Mouse (Mus musculus): ENCODE data around the gene Mta1. TPM values are rescaled to one million over a fixed set of nuclear protein-coding genes. Genes with fewer than 3 reads are reported as not detected.

Gene Mta1
- polyA plus RNA-seq, 1 experiment from 2014 or later = 16.3 TPM

GRCm38 (mm10) chr12:113176960-113177725 is 79.1 kb downstream of the Mta1 start:
- no peaks in the 10 kb centered on the region for H3K27me3 ChIP-seq
- no peaks in the 10 kb centered on the region for H3K9me3 ChIP-seq
- no peak overlapping the region for H3K4me2 ChIP-seq
- H3K9ac ChIP-seq = no peak overlapping the region
- H3K4me1 ChIP-seq (replicated peaks) = no peaks in the 10 kb centered on the region
- H3K36me3 ChIP-seq = no peaks in the 10 kb centered on the region
- H3K4me3 ChIP-seq = no peak overlapping the region
- H3K27ac ChIP-seq (replicated peaks) = no peak overlapping the region
- WGBS = 91% methylated on average over 18 of the region's 18 CpGs
- no peak for ATAC-seq (ENCODE audit: low FRiP score, low read depth)

DNA sequence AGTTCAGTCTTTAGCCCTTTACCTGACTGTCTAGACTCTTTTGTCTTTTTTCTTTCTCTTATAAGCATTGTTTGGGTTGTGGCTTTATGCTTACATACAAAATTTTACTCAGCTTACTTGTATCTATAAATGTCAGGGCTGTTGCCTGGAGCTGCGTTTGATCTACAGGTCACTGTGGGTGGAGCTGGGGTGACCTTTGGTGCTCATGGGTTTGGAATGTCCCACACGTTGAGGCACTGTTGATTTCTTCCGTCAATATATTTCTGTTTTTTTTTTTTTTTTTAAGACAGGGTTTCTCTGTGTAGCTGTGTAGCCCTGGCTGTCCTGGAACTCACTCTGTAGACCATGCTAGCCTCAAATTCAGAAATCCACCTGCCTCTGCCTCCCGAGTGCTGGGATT is 82.9 kb downstream of the Mta1 start:
- Histone ChIP-seq H3K27ac (replicated peaks) (no peak overlapping the region), H3K36me3 (no peaks in the 10 kb centered on the region), H3K9ac (no peak overlapping the region), H3K9me3 (no peaks in the 10 kb centered on the region), H3K4me2 (no peak overlapping the region), H3K27me3 (no peaks in the 10 kb centered on the region), H3K4me1 (replicated peaks) (no peaks in the 10 kb centered on the region), H3K4me3 (no peak overlapping the region)
- WGBS = 74% methylated on average over 4 of the region's 4 CpGs
- no peak for ATAC-seq (ENCODE audit: low FRiP score, low read depth)

- WGBS = 59% methylated on average over 5 of the region's 5 CpGs
- H3K4me3 ChIP-seq = peak overlapping the region; percentile 71; the same call in 1 of the 2 replicates
- 0 out of 2 replicates have a peak overlapping the region, but pooled peaks have one; percentile 51 for H3K27ac ChIP-seq (replicated peaks)
- H3K4me2 ChIP-seq = peak overlapping the region; percentile 94
- peaks cover 10% of the 10 kb centered on the region for H3K36me3 ChIP-seq
- H3K9ac ChIP-seq = no peak overlapping the region
- H3K9me3 ChIP-seq = no peaks in the 10 kb centered on the region
- H3K4me1 ChIP-seq (replicated peaks) = peaks cover 23% of the 10 kb centered on the region
- H3K27me3 ChIP-seq = no peaks in the 10 kb centered on the region
- ATAC-seq (ENCODE audit: low FRiP score, low read depth) = peak; percentile 0; the same call in 1 of the 2 replicates
Measured at GRCm38 (mm10) chr12:113184945-113185344, 86.9 kb downstream of the Mta1 start.

DNA sequence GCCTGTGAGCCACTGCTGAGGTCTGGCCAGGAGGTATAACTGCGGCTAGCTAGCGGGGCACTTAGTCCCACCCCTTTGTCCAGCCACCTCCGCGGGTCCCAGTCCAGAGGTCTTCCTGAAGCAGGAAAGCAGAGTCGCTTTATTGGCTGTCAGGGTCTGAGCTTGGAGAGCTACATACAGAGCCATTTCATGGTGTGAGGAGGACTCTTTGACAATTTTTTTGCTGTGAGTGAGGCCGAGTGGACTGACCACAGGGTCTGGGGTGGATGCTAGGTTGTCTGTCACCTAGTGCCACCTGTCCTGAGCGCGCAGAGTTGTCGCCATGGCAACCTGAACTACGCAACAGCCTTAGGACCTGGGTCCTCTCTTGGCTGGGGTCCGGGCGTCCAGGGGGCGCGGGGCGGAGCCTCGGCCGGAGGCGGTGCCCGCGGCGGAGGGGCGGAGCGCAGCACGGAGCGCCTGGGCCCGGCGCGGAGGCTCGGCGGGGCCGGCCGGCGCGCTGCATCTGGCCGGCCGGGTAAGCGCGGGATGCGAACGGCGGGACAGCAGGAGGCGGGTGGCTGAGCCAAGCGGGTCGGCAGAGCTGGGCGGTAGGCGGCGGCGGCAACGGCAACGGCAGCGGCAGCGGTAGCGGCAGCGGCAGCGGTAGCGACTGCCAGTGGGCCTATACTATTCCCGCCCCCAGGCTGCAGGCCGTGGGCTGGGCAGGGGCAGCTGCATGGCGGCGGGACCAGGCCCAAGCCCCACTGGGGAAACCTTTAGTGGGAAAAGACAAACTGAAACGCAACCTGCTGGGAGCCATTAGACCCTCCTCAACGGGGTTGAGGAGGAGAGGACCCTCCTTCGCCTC is 87.6 kb downstream of the Mta1 start, which contains the start of gene Tmem121:
TSS of gene Tmem121 (plus strand) at position 489 of the 850 bp plus-strand sequence.
- no peaks in the 10 kb centered on the region for H3K27me3 ChIP-seq
- H3K4me3 ChIP-seq = peak within 1 kb of the TSS; percentile 71
- peaks cover 17% of the 10 kb centered on the region for H3K36me3 ChIP-seq
- H3K9ac ChIP-seq = peak within 1 kb of the TSS; percentile 77
- peaks cover 23% of the 10 kb centered on the region for H3K4me1 ChIP-seq (replicated peaks)
- peak within 1 kb of the TSS; percentile 51 for H3K27ac ChIP-seq (replicated peaks)
- H3K9me3 ChIP-seq = no peaks in the 10 kb centered on the region
- ATAC-seq (ENCODE audit: low FRiP score, low read depth) = peak; percentile 54
- peak within 1 kb of the TSS; percentile 94 for H3K4me2 ChIP-seq
- WGBS = 2% methylated on average over 44 of the region's 63 CpGs

- H3K4me1 ChIP-seq (replicated peaks) = peaks cover 23% of the 10 kb centered on the region
- H3K4me3 ChIP-seq = peak overlapping the region; percentile 71
- H3K27ac ChIP-seq (replicated peaks) = peak overlapping the region; percentile 51
- peaks cover 21% of the 10 kb centered on the region for H3K36me3 ChIP-seq
- no peak for ATAC-seq (ENCODE audit: low FRiP score, low read depth)
- H3K4me2 ChIP-seq = peak overlapping the region; percentile 94
- H3K9ac ChIP-seq = peak overlapping the region; percentile 77
- H3K9me3 ChIP-seq = no peaks in the 10 kb centered on the region
- no peaks in the 10 kb centered on the region for H3K27me3 ChIP-seq
- WGBS = 28% methylated on average over 12 of the region's 12 CpGs
Measured at GRCm38 (mm10) chr12:113186326-113187010, 88.4 kb downstream of the Mta1 start.

Small RNA genes lying within 50 kb of the gene (microRNA-seq; reads per million reads assigned to microRNA genes)
- gene Gm44471 = not detected

Other genes with a start within 250 kb of the Mta1 start
- not detected in 2 replicates for gene Gpr132, start 230.1 kb upstream of the Mta1 start, polyA plus RNA-seq (2015; fragmentation: Nextera tagmentation; extraction: Ambion mirVana)
- 13.7 and 14.4 TPM in 2 replicates for gene Jag2, start 168.5 kb upstream of the Mta1 start, polyA plus RNA-seq (2015; fragmentation: Nextera tagmentation; extraction: Ambion mirVana)
- 52.3 and 60.9 TPM in 2 replicates for gene Nudt14, start 156.2 kb upstream of the Mta1 start, polyA plus RNA-seq (2015; fragmentation: Nextera tagmentation; extraction: Ambion mirVana)
- gene Btbd6, start 121.8 kb upstream of the Mta1 start, polyA plus RNA-seq (2015; fragmentation: Nextera tagmentation; extraction: Ambion mirVana) = 53.0 and 56.6 TPM in 2 replicates
- gene Brf1, start 97.6 kb upstream of the Mta1 start, polyA plus RNA-seq (2015; fragmentation: Nextera tagmentation; extraction: Ambion mirVana) = 49.3 and 51.3 TPM in 2 replicates
- gene Pacs2, start 83.8 kb upstream of the Mta1 start, polyA plus RNA-seq (2015; fragmentation: Nextera tagmentation; extraction: Ambion mirVana) = 30.2 and 32.3 TPM in 2 replicates
- gene Tex22, start 23.8 kb upstream of the Mta1 start, polyA plus RNA-seq (2015; fragmentation: Nextera tagmentation; extraction: Ambion mirVana) = not detected in 2 replicates
- gene Crip2, start 42.0 kb downstream of the Mta1 start, polyA plus RNA-seq (2015; fragmentation: Nextera tagmentation; extraction: Ambion mirVana) = 294 and 336 TPM in 2 replicates
- gene Crip1, start 48.0 kb downstream of the Mta1 start, polyA plus RNA-seq (2015; fragmentation: Nextera tagmentation; extraction: Ambion mirVana) = 29.2 and 34.7 TPM in 2 replicates
- gene Tedc1, start 58.1 kb downstream of the Mta1 start, polyA plus RNA-seq (2015; fragmentation: Nextera tagmentation; extraction: Ambion mirVana) = 18.3 and 23.6 TPM in 2 replicates
- gene Tmem121, start 87.7 kb downstream of the Mta1 start, polyA plus RNA-seq (2015; fragmentation: Nextera tagmentation; extraction: Ambion mirVana) = 47.3 and 49.8 TPM in 2 replicates